Mouse (Mus musculus) cerebellum, adult 2 months (tissue): ENCODE measurements around the gene Sec14l1. TPM values are rescaled to one million over a fixed set of nuclear protein-coding genes. Genes with fewer than 3 reads are reported as not detected.

ENCODE experiments used
- DNase-seq, 2 experiments: peaks; one replicate each; pipeline ENCODE4 v3.0.0; 2021
- H3K27ac ChIP-seq: fragments of 200-500 bp; 2 replicates; pipeline ENCODE4 v1.5.1; 2012; ENCODE audit warnings: low read length, control low read depth, inconsistent platforms; ENCODE audit not compliant: insufficient read depth
- H3K27me3 ChIP-seq: fragments of 200-500 bp; 2 replicates; pipeline ENCODE4 v1.6.1; 2012; ENCODE audit warnings: inconsistent platforms, mild to moderate bottlenecking, low read length, moderate library complexity; ENCODE audit not compliant: control insufficient read depth, insufficient read depth
- H3K4me1 ChIP-seq: fragments of 200-500 bp; 2 replicates; pipeline ENCODE4 v1.6.1; 2011; ENCODE audit warnings: low read length; ENCODE audit not compliant: control insufficient read depth, insufficient read depth
- H3K4me3 ChIP-seq: fragments of 200-500 bp; replicated peaks from 2 replicates; pipeline ENCODE3; 2011; ENCODE audit warnings: mild to moderate bottlenecking, low read depth, low read length, control low read depth; ENCODE audit not compliant: insufficient read depth
- CTCF ChIP-seq: fragments of 200-500 bp; IDR thresholded peaks from 2 replicates; pipeline ENCODE4 v1.5.1; 2011; ENCODE audit warnings: low read depth, mild to moderate bottlenecking, control low read depth, low read length, moderate library complexity, borderline replicate concordance; ENCODE audit not compliant: insufficient read depth
- POLR2A ChIP-seq: fragments of 200-500 bp; IDR thresholded peaks from 2 replicates; pipeline ENCODE4 v1.6.1; 2011; ENCODE audit warnings: low read length, control low read depth, borderline replicate concordance; ENCODE audit not compliant: insufficient read depth
- WGBS: fragments of 180-500 bp; shearing (Covaris S2); methylation state at CpG from one replicate; pipeline ENCODE4 v1.1.7; 2018; 5-methylcytosine and 5-hydroxymethylcytosine counted together
- polyA plus RNA-seq: library from polyadenylated mRNA; depleted of rRNA; stranded (reverse); fragments of >200 nt; gene quantifications from 2 replicates; pipeline ENCODE4 v1.2.3, GENCODE M21; 2012

The Sec14l1 gene
- polyA plus RNA-seq, 1 experiment = 124 TPM

- Histone ChIP-seq H3K4me1 (no peaks in the 10 kb centered on the region), H3K27ac (no peak overlapping the region), H3K27me3 (no peaks in the 10 kb centered on the region; the same call in 1 of the 2 replicates), H3K4me3 (no peak overlapping the region)
- no peak for DNase-seq
- 82% methylated on average over 6 of the region's 6 CpGs for WGBS
- TF ChIP-seq POLR2A (no peak), CTCF (no peak)
These were observed 80.6 kb downstream of the Sec14l1 start for GRCm38 (mm10) chr11:117195616-117196015.

GRCm38 (mm10) chr11:117196681-117197080 lies 81.7 kb downstream of the Sec14l1 start:
- H3K27ac ChIP-seq = no peak overlapping the region
- no peak overlapping the region for H3K4me3 ChIP-seq
- TF ChIP-seq CTCF (no peak), POLR2A (no peak)
- no peaks in the 10 kb centered on the region for H3K4me1 ChIP-seq
- H3K27me3 ChIP-seq = no peaks in the 10 kb centered on the region; the same call in 1 of the 2 replicates
- DNase-seq = no peak
- WGBS = 93% methylated on average over 7 of the region's 7 CpGs

DNA sequence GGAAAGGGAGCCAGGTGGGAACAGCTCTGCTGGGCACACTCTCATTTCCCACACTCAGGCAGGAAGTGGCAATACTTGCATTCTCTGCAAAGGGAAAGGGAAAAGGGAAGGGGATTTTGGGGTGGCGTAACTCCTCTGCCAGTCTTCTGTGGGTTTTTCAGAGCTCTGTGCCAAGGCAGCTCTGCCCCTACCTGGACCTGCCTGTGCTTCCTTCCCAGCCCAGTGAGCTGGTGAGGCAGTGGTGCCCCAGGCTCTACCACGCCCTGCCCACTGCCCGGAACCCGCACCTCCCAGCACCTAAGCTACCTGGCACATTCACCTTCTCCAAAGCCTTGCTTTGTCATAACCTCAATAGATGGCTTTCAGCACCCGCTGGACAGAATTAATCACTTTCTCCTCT lies 83.2 kb downstream of the Sec14l1 start:
- H3K27me3 ChIP-seq = no peaks in the 10 kb centered on the region; the same call in 1 of the 2 replicates
- no peak for DNase-seq
- TF ChIP-seq CTCF = no peak
- no peak for TF ChIP-seq POLR2A
- 93% methylated on average over 5 of the region's 5 CpGs for WGBS
- H3K27ac ChIP-seq = no peak overlapping the region
- no peaks in the 10 kb centered on the region for H3K4me1 ChIP-seq
- no peak overlapping the region for H3K4me3 ChIP-seq

DNA sequence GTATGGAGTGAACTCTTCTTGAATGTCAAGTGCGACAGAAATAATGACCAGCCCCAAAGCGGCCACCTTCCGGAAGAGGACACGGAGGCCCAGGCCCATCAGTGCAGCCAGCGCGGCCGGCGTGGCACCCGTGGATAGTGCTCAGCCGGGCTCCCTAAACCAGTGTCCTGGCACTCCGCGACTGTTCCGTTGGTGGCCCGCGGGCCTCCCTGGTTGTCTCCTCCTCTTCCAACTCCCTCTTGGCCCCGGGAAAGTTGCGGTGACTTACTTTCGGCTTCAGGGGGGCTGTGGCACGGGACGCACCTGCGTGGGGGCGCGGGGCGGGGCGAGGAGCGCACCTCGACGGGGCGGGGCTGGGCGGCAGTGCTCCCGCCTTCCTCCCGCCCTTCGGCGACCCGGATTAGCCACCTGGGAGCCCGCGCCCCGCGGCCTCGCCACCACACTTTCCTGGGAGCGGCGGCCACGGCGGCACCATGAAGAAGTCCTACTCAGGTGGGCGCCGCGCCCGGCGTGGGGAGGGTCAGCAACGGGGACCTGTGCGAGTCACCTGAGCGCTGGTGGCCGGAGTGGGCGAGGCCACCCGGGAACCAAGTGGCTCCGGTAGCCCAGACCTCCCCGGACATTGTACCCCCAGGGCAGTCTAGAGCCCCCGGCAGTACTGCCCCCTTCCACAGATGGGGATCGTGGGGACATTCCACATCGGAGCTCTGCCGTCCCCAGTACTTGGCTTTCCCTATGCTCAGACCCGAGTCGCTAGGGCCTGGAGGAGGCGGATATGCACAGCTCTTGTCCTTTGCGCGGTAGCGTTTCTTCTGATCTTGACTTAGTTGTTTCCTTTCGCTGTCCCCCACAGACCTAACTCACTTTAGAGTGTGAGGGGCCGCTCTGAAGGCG lies 84.6 kb downstream of the Sec14l1 start, which contains the start of gene Sept9:
Gene Sept9 (plus strand): TSS at position 380 of the 894 bp plus-strand sequence.
- no peaks in the 10 kb centered on the region for H3K4me1 ChIP-seq
- no peak for TF ChIP-seq POLR2A
- no peak for TF ChIP-seq CTCF
- H3K4me3 ChIP-seq = no peak within 1 kb of the TSS
- DNase-seq = no peak
- no peaks in the 10 kb centered on the region; the same call in 1 of the 2 replicates for H3K27me3 ChIP-seq
- WGBS = 3% methylated on average over 67 of the region's 70 CpGs
- no peak within 1 kb of the TSS for H3K27ac ChIP-seq

DNA sequence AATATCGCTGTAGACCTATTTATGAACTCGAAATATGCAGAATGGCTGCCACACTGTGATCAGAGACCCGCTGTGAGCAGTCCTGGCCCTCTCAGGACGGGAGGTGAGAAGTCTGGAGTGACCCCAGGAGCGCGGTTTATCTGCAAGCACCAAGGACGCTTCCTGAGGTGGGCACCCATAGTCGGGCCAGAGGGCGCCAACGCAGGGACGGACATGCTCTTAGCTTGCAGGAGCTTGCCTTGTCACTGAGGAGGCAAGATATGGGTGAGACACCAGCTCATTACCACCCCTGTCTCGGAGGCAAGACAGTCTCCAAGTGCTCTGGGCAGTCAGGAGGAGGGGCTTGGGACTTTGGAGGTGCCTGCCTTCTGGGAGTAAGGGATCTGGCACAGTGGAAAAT lies 86.9 kb downstream of the Sec14l1 start:
- TF ChIP-seq POLR2A (no peak), CTCF (no peak)
- Histone ChIP-seq H3K4me1 (no peaks in the 10 kb centered on the region), H3K27ac (no peak overlapping the region)

DNA sequence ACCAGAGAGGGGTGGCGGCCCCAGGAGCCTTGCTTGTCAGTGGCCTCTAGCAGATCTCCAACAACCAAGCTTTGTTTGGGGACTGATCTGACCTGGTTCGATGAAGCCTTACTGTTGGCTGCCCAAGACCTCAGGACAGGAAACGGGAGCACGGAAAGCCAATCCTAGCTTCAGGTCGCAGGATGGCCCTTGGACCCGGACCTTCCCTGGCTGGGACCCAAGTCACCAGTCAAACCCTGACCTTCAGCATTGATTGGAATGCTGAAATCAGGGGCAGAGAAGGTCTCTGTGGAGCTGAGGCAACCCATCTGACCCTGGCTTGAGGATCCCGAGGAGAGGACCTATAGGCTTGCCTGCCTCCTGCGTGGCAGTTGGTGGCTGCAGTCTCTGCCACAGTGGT lies 89.6 kb downstream of the Sec14l1 start:
- 85% methylated on average over 8 of the region's 8 CpGs for WGBS
- TF ChIP-seq POLR2A (no peak), CTCF (no peak)

More for the DNA sequence above, 86.9 kb downstream of the Sec14l1 start:
- H3K27me3 ChIP-seq = no peaks in the 10 kb centered on the region; the same call in 1 of the 2 replicates
- H3K4me3 ChIP-seq = no peak overlapping the region
- no peak for DNase-seq
- WGBS = 85% methylated on average over 12 of the region's 12 CpGs

GRCm38 (mm10) chr11:117205042-117205441 lies 90.1 kb downstream of the Sec14l1 start:
- TF ChIP-seq POLR2A (no peak), CTCF (no peak)
- no peak overlapping the region for H3K27ac ChIP-seq
- DNase-seq = no peak
- WGBS = 67% methylated on average over 6 of the region's 6 CpGs
- no peaks in the 10 kb centered on the region for H3K4me1 ChIP-seq
- no peaks in the 10 kb centered on the region for H3K27me3 ChIP-seq
- no peak overlapping the region for H3K4me3 ChIP-seq

More for the DNA sequence above, 89.6 kb downstream of the Sec14l1 start:
- Histone ChIP-seq H3K27ac (no peak overlapping the region), H3K4me3 (no peak overlapping the region), H3K27me3 (no peaks in the 10 kb centered on the region; the same call in 1 of the 2 replicates), H3K4me1 (no peaks in the 10 kb centered on the region)
- DNase-seq = no peak

GRCm38 (mm10) chr11:117205447-117205846 lies 90.5 kb downstream of the Sec14l1 start:
- WGBS = 88% methylated on average over 9 of the region's 9 CpGs
- H3K4me1 ChIP-seq = no peaks in the 10 kb centered on the region
- DNase-seq = no peak
- no peak overlapping the region for H3K4me3 ChIP-seq
- no peak overlapping the region for H3K27ac ChIP-seq
- no peak for TF ChIP-seq POLR2A
- TF ChIP-seq CTCF = no peak
- H3K27me3 ChIP-seq = no peaks in the 10 kb centered on the region
